Mouse (Mus musculus) stomach, postnatal 0 days (tissue): ENCODE data around the gene Map3k7. TPM values are rescaled to one million over a fixed set of nuclear protein-coding genes. Genes with fewer than 3 reads are reported as not detected.
"Not testable (repeated sequence)": the region's sequence is repeated elsewhere in the genome, so short reads cannot be mapped to it uniquely, and the experiment has no call there.

Experiments
- ATAC-seq: fragments of 200-750 bp; cut with Nextera tagmentation; 2 replicates; pipeline ENCODE4 v1.8.0; 2017; ENCODE audit not compliant: low FRiP score, low TSS enrichment
- DNase-seq: peaks from one replicate; pipeline ENCODE4 v3.0.0-alpha.2; 2016; ENCODE audit warnings: low spot score
- H3K27ac ChIP-seq: fragments of 300-500 bp; sonication (generic); replicated peaks from 2 replicates; pipeline ENCODE4 v1.5.1; 2014; ENCODE audit warnings: mild to moderate bottlenecking, control low read depth
- H3K27me3 ChIP-seq: fragments of 300-500 bp; sonication (generic); 2 replicates; pipeline ENCODE4 v1.6.1; 2014; ENCODE audit warnings: low read length; ENCODE audit not compliant: control insufficient read depth, insufficient read depth
- H3K36me3 ChIP-seq: fragments of 300-500 bp; sonication (generic); 2 replicates; pipeline ENCODE4 v1.6.1; 2014; ENCODE audit warnings: low read length, mixed read lengths; ENCODE audit not compliant: control insufficient read depth, insufficient read depth
- H3K4me1 ChIP-seq: fragments of 300-500 bp; sonication (generic); replicated peaks from 2 replicates; pipeline ENCODE4 v1.6.1; 2014; ENCODE audit warnings: antibody characterized with exemption; ENCODE audit not compliant: control insufficient read depth, insufficient read depth
- H3K4me2 ChIP-seq: fragments of 300-500 bp; sonication (generic); replicated peaks from 2 replicates; pipeline ENCODE4 v1.6.1; 2014; ENCODE audit warnings: low read depth, mild to moderate bottlenecking, control low read depth, moderate library complexity
- H3K4me3 ChIP-seq: fragments of 300-500 bp; sonication (generic); 2 replicates; pipeline ENCODE4 v1.5.1; 2014; ENCODE audit warnings: low read depth, low read length, control low read depth
- H3K9ac ChIP-seq: fragments of 300-500 bp; sonication (generic); 2 replicates; pipeline ENCODE4 v1.6.1; 2014; ENCODE audit warnings: mild to moderate bottlenecking, low read length, control low read depth, mixed read lengths
- H3K9me3 ChIP-seq: fragments of 300-500 bp; sonication (generic); 2 replicates; pipeline ENCODE4 v1.6.1; 2016; ENCODE audit warnings: low read length; ENCODE audit not compliant: control insufficient read depth
- CTCF ChIP-seq: IDR thresholded peaks from 2 replicates; pipeline ENCODE4 v1.5.1; 2016; ENCODE audit warnings: antibody characterized with exemption, low read depth, mild to moderate bottlenecking, moderate library complexity
- EP300 ChIP-seq: optimal IDR thresholded peaks from 2 replicates; pipeline ENCODE3; 2016; ENCODE audit warnings: antibody characterized with exemption
- WGBS: fragments of 180-500 bp; shearing (Covaris S2); extraction: QIAGEN DNeasy Blood & Tissue Kit; methylation state at CpG from one replicate; pipeline ENCODE4 v1.1.7; 2014; 5-methylcytosine and 5-hydroxymethylcytosine counted together
- polyA plus RNA-seq: library from polyadenylated mRNA; unstranded; fragments of >200 nt; fragmentation: Nextera tagmentation; extraction: Ambion mirVana; gene quantifications from 2 replicates; pipeline ENCODE4 v1.2.1, GENCODE M21; 2015

The Map3k7 gene
- polyA plus RNA-seq, 1 experiment from 2014 or later = 14.2 TPM

GRCm38 (mm10) chr4:32011218-32011973 is 47.5 kb downstream of the Map3k7 start:
- Histone ChIP-seq H3K27ac (no peak overlapping the region), H3K9ac (no peak overlapping the region), H3K4me2 (no peak overlapping the region), H3K9me3 (no peaks in the 10 kb centered on the region), H3K36me3 (peaks cover 18% of the 10 kb centered on the region), H3K4me3 (no peak overlapping the region), H3K27me3 (no peaks in the 10 kb centered on the region), H3K4me1 (no peaks in the 10 kb centered on the region)
- TF ChIP-seq EP300 = no peak
- WGBS = 85% methylated on average over 6 of the region's 6 CpGs
- ATAC-seq (no peak), DNase-seq (no peak)

GRCm38 (mm10) chr4:32021131-32021530 is 57.2 kb downstream of the Map3k7 start:
- Histone ChIP-seq H3K9me3 (no peaks in the 10 kb centered on the region), H3K9ac (no peak overlapping the region), H3K4me1 (no peaks in the 10 kb centered on the region), H3K27ac (no peak overlapping the region), H3K36me3 (peaks cover 18% of the 10 kb centered on the region), H3K4me3 (no peak overlapping the region), H3K4me2 (no peak overlapping the region), H3K27me3 (no peaks in the 10 kb centered on the region)
- DNase-seq (no peak), ATAC-seq (no peak)
- no peak for TF ChIP-seq CTCF
- no peak for TF ChIP-seq EP300
- 82% methylated on average over 3 of the region's 3 CpGs for WGBS

GRCm38 (mm10) chr4:32022321-32022720 is 58.4 kb downstream of the Map3k7 start:
- ATAC-seq (no peak), DNase-seq (no peak)
- no peaks in the 10 kb centered on the region for H3K9me3 ChIP-seq
- H3K27ac ChIP-seq = no peak overlapping the region
- no peak overlapping the region for H3K9ac ChIP-seq
- H3K36me3 ChIP-seq = peaks cover 10% of the 10 kb centered on the region
- H3K27me3 ChIP-seq = no peaks in the 10 kb centered on the region
- no peak for TF ChIP-seq CTCF
- no peak for TF ChIP-seq EP300
- H3K4me2 ChIP-seq = no peak overlapping the region
- 92% methylated on average over 6 of the region's 6 CpGs for WGBS
- H3K4me3 ChIP-seq = no peak overlapping the region
- no peaks in the 10 kb centered on the region for H3K4me1 ChIP-seq

GRCm38 (mm10) chr4:32024170-32024569 is 60.3 kb downstream of the Map3k7 start:
- H3K36me3 ChIP-seq, DNase-seq, H3K4me1 ChIP-seq, H3K9ac ChIP-seq, H3K27me3 ChIP-seq, H3K9me3 ChIP-seq, ATAC-seq, H3K4me3 ChIP-seq, H3K27ac ChIP-seq, H3K4me2 ChIP-seq: not testable (repeated sequence)
- WGBS = 64% methylated on average over 2 of the region's 2 CpGs

- 69% methylated on average over 2 of the region's 2 CpGs for WGBS
- H3K36me3 ChIP-seq = peaks cover 7% of the 10 kb centered on the region
- H3K27ac ChIP-seq = no peak overlapping the region
- H3K4me2 ChIP-seq = no peak overlapping the region
- H3K9me3 ChIP-seq = no peaks in the 10 kb centered on the region
- no peaks in the 10 kb centered on the region for H3K27me3 ChIP-seq
- no peak for ATAC-seq
- H3K9ac ChIP-seq = no peak overlapping the region
- no peak overlapping the region for H3K4me3 ChIP-seq
- TF ChIP-seq EP300 = no peak
- no peak for TF ChIP-seq CTCF
- no peaks in the 10 kb centered on the region for H3K4me1 ChIP-seq
- DNase-seq = no peak
Observed at GRCm38 (mm10) chr4:32025105-32025504, 61.2 kb downstream of the Map3k7 start.

- Histone ChIP-seq H3K4me1 (no peaks in the 10 kb centered on the region), H3K9me3 (no peaks in the 10 kb centered on the region), H3K27ac (no peak overlapping the region), H3K4me2 (no peak overlapping the region), H3K27me3 (no peaks in the 10 kb centered on the region), H3K9ac (no peak overlapping the region), H3K4me3 (no peak overlapping the region), H3K36me3 (0 out of 2 replicates have a peak, but pooled peaks cover 3% of the 10 kb centered on the region)
- no peak for TF ChIP-seq EP300
- TF ChIP-seq CTCF = peak; percentile 49
- ATAC-seq (no peak), DNase-seq (no peak)
- WGBS = 88% methylated on average over 9 of the region's 9 CpGs
Observed at GRCm38 (mm10) chr4:32027094-32027493, 63.2 kb downstream of the Map3k7 start.
